In genomic region chr7:118402576-118403022, GRCm38 (mm10) we compare ENCODE assay signal across 11 mouse cellular contexts. TPM values are rescaled to one million over a fixed set of nuclear protein-coding genes. Genes with fewer than 3 reads are reported as not detected.
DNase-seq lines count a peak whose midpoint lies in the region; ATAC-seq lines count a peak whose summit lies in the region.
"Had no signal": no experiment of that assay in that cellular context is flagged by ENCODE, and none has a peak within 500 bp of the region (broad histone marks: within the 10 kb centered on the region; RNA-seq: fewer than 3 reads in every experiment).

No protein-coding gene starts in this region.

- no peaks in the 10 kb centered on the region for H3K36me3 ChIP-seq in embryonic facial prominence, embryonic 13.5 days
- H3K36me3 ChIP-seq: liver, embryonic 15.5 days had no signal

- no peak overlapping the region for H3K27ac ChIP-seq in embryonic facial prominence, embryonic 13.5 days
- H3K27ac ChIP-seq: liver, embryonic 15.5 days had no signal

- DNase-seq in cerebellum, adult 11 months, result peak; percentile 2
- DNase-seq in adrenal gland, adult 8-10 months, result peak; percentile 9
- peak; percentile 43 to 49 for DNase-seq in layer of hippocampus, postnatal 14 days (ENCODE audit: low spot score in 2 of 2)
- DNase-seq in gastrocnemius, postnatal 25 days, result no peak
- no peak for DNase-seq in kidney, adult 8-10 months
- DNase-seq in right cerebral cortex, postnatal 14 days, result no peak
- DNase-seq: kidney, adult 11 months had no signal

- H3K4me2 ChIP-seq in embryonic facial prominence, embryonic 13.5 days, result no peak overlapping the region
- H3K4me2 ChIP-seq: liver, embryonic 15.5 days had no signal

- H3K4me3 ChIP-seq in embryonic facial prominence, embryonic 13.5 days, result no peak overlapping the region
- H3K4me3 ChIP-seq: liver, embryonic 15.5 days had no signal

- no peaks in the 10 kb centered on the region for H3K27me3 ChIP-seq in embryonic facial prominence, embryonic 13.5 days
- H3K27me3 ChIP-seq: liver, embryonic 15.5 days had no signal

- no peak for ATAC-seq in cerebellum, adult (ENCODE audit: insufficient number of reproducible peaks, low FRiP score, low TSS enrichment)
- peak; percentile 62; the same call in 1 of the 2 replicates for ATAC-seq in embryonic facial prominence, embryonic 13.5 days (ENCODE audit: insufficient number of reproducible peaks, insufficient read depth, low FRiP score, low TSS enrichment, low read depth)

- H3K4me1 ChIP-seq in embryonic facial prominence, embryonic 13.5 days, result peaks cover 13% of the 10 kb centered on the region
- H3K4me1 ChIP-seq: liver, embryonic 15.5 days had no signal

- H3K9ac ChIP-seq in embryonic facial prominence, embryonic 13.5 days, result no peak overlapping the region
- H3K9ac ChIP-seq: liver, embryonic 15.5 days had no signal

- 36% methylated on average over 3 of the region's 3 CpGs for WGBS in embryonic facial prominence, embryonic 13.5 days

- H3K9me3 ChIP-seq in embryonic facial prominence, embryonic 13.5 days, result no peaks in the 10 kb centered on the region
- H3K9me3 ChIP-seq: liver, embryonic 15.5 days had no signal

RNA-seq across cellular contexts. Expression of gene Syt17, which starts 45.4 kb away (rescaled TPM):
- total RNA-seq in adrenal gland, adult 8-10 months (2022), result 10 to 100 TPM in 2 of 4 experiments, 1 to 10 TPM in 2; 5.7 to 12.3 (median 8.6) TPM
- polyA plus RNA-seq in embryonic facial prominence, embryonic 13.5 days (2015; fragmentation: Nextera tagmentation; extraction: Ambion mirVana), result 1.9 and 3.3 TPM in 2 replicates
- 10 to 100 TPM; 64.6 to 64.9 TPM for total RNA-seq in layer of hippocampus, postnatal 14 days (2021)
- total RNA-seq in gastrocnemius, postnatal 25 days (2021), result under 1 TPM; 0.64 to 0.74 TPM
- total RNA-seq: common myeloid progenitor, adult 5-6 weeks had no signal

Comparison
In these comparisons a context has a peak if more than half of its experiments do, and no peak if none do; other contexts are left out.
1. DNase-seq: peak in cerebellum, adult 11 months (single experiment), adrenal gland, adult 8-10 months (single experiment) and layer of hippocampus, postnatal 14 days (2 of 2); none in gastrocnemius, postnatal 25 days (single experiment), kidney, adult 8-10 months (0 of 2) and right cerebral cortex, postnatal 14 days (single experiment).
2. RNA of gene Syt17, which starts 45.4 kb away (total RNA-seq): 64.6 to 64.9 TPM in layer of hippocampus, postnatal 14 days; 5.7 to 12.3 TPM in adrenal gland, adult 8-10 months and 0.64 to 0.74 TPM in gastrocnemius, postnatal 25 days; every median in the first group is over 4 times any median in the second.